Mouse (Mus musculus) neural tube, embryonic 12.5 days (tissue): ENCODE measurements around the gene Zhx3. TPM values are rescaled to one million over a fixed set of nuclear protein-coding genes. Genes with fewer than 3 reads are reported as not detected.
A peak's percentile ranks its signal among the peaks of the same experiment; 100 is the strongest.

ENCODE experiments used
- ATAC-seq: fragments of 200-750 bp; cut with Nextera tagmentation; 2 replicates; pipeline ENCODE4 v1.8.0; 2017; ENCODE audit warnings: low read depth, mild to moderate bottlenecking, moderate TSS enrichment, moderate library complexity; ENCODE audit not compliant: low FRiP score
- H3K27ac ChIP-seq: fragments of 300-500 bp; sonication (generic); 2 replicates; pipeline ENCODE4 v1.5.1; 2016
- H3K27me3 ChIP-seq: fragments of 300-500 bp; sonication (generic); replicated peaks from 2 replicates; pipeline ENCODE4 v1.6.1; 2016; ENCODE audit warnings: mild to moderate bottlenecking
- H3K36me3 ChIP-seq: fragments of 300-500 bp; sonication (generic); 2 replicates; pipeline ENCODE4 v1.6.1; 2016; ENCODE audit warnings: mild to moderate bottlenecking
- H3K4me1 ChIP-seq: fragments of 300-500 bp; sonication (generic); 2 replicates; pipeline ENCODE4 v1.6.1; 2016
- H3K4me2 ChIP-seq: fragments of 300-500 bp; sonication (generic); replicated peaks from 2 replicates; pipeline ENCODE4 v1.6.1; 2016; ENCODE audit warnings: mild to moderate bottlenecking
- H3K4me3 ChIP-seq: fragments of 300-500 bp; sonication (generic); 2 replicates; pipeline ENCODE4 v1.5.1; 2016
- H3K9ac ChIP-seq: fragments of 300-500 bp; sonication (generic); 2 replicates; pipeline ENCODE4 v1.6.1; 2016; ENCODE audit warnings: mild to moderate bottlenecking
- H3K9me3 ChIP-seq: fragments of 300-500 bp; sonication (generic); 2 replicates; pipeline ENCODE4 v1.6.1; 2016; ENCODE audit warnings: mild to moderate bottlenecking
- WGBS: fragments of 180-500 bp; shearing (Covaris S2); methylation state at CpG from one replicate; pipeline ENCODE4 v1.1.7; 2016; 5-methylcytosine and 5-hydroxymethylcytosine counted together
- polyA plus RNA-seq: library from polyadenylated mRNA; unstranded; fragments of >200 nt; fragmentation: Nextera tagmentation; extraction: Ambion mirVana; gene quantifications from 2 replicates; pipeline ENCODE4 v1.2.1, GENCODE M21; 2016

Zhx3 gene
- 15.2 and 16.2 TPM in 2 replicates for polyA plus RNA-seq

DNA sequence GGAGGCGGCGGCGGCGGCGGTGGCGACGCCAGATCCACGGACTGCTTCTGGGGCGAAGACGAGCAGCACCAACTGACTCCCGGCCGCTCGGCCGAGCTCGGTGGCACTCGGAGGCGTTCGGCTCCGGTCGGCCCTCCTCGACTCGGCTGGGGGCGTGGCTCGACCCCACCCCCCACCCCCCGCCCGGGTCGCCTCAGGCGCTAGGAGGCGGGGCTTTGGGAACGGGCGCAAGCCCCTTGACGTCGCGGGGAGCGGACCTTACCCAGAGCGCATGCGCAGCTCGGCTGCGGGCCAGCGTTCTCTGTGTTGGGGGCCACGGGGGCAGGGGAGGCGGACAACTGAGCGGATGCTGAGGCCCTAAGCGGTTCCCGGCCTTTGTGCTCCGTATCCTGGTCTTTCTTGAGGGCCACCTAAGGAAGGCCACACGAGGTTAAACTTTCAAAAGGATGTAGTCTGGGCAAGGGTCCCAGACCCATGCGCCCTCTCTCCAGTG, at the start of gene Zhx3:
Gene Zhx3 (minus strand): TSS at position 109 of the 493 bp plus-strand sequence.
- no peaks in the 10 kb centered on the region for H3K27me3 ChIP-seq
- H3K4me3 ChIP-seq: peak within 1 kb of the TSS; percentile 68
- WGBS: under 1% methylated on average over 45 of the region's 48 CpGs
- no peaks in the 10 kb centered on the region for H3K36me3 ChIP-seq
- H3K4me2 ChIP-seq: peak within 1 kb of the TSS; percentile 81
- H3K4me1 ChIP-seq: peaks cover 6% of the 10 kb centered on the region
- peak; percentile 98 for ATAC-seq
- H3K9ac ChIP-seq: peak within 1 kb of the TSS; percentile 91
- peak within 1 kb of the TSS; percentile 90 for H3K27ac ChIP-seq
- 0 out of 2 replicates have a peak, but pooled peaks cover 3% of the 10 kb centered on the region for H3K9me3 ChIP-seq

DNA sequence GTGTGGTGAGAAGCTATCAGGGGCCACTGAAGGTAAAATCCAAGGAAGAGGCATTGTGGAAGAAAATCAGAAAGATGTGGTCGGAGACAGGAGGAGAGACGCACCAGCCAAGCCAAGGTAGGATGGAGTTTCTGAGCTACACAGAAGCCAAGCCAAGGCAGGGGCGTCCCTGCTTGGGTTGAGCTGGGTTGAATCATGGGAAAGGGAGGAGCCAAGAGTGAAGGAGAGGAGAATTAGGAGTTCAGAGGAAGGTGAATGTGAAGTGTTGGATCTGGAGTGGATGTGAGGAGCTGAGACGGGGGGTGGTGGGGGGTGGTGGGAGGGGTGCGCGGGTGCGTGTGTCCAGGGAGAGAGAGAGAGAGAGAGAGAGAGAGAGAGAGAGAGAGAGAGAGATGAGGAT, 48.5 kb upstream of the Zhx3 start:
- Histone ChIP-seq H3K4me2 (no peak overlapping the region), H3K9me3 (no peaks in the 10 kb centered on the region), H3K36me3 (no peaks in the 10 kb centered on the region), H3K9ac (no peak overlapping the region), H3K4me3 (no peak overlapping the region), H3K27me3 (no peaks in the 10 kb centered on the region), H3K27ac (no peak overlapping the region), H3K4me1 (peaks cover 11% of the 10 kb centered on the region; the same call in 1 of the 2 replicates)
- ATAC-seq: no peak
- WGBS: 76% methylated on average over 7 of the region's 7 CpGs

DNA sequence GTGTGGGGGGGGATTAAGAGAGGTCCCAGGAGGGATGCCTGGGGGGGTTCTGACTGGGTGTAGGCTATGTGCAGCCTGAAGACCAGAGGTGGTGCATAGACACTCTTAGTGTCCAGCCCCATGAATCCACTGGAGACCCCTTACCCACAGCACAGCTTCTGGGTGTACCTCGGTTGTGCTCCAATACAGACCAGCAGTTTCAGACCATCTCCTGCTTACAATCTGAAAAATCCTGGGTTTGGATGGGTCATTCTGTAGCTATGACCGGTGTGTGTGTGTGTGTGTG, 46.1 kb upstream of the Zhx3 start:
- WGBS: 88% methylated on average over 2 of the region's 2 CpGs
- Histone ChIP-seq H3K9me3 (no peaks in the 10 kb centered on the region), H3K4me1 (peaks cover 11% of the 10 kb centered on the region; the same call in 1 of the 2 replicates), H3K36me3 (no peaks in the 10 kb centered on the region), H3K4me3 (no peak overlapping the region), H3K9ac (no peak overlapping the region), H3K27ac (no peak overlapping the region), H3K27me3 (peaks cover 3% of the 10 kb centered on the region; the same call in 1 of the 2 replicates), H3K4me2 (no peak overlapping the region)
- no peak for ATAC-seq

DNA sequence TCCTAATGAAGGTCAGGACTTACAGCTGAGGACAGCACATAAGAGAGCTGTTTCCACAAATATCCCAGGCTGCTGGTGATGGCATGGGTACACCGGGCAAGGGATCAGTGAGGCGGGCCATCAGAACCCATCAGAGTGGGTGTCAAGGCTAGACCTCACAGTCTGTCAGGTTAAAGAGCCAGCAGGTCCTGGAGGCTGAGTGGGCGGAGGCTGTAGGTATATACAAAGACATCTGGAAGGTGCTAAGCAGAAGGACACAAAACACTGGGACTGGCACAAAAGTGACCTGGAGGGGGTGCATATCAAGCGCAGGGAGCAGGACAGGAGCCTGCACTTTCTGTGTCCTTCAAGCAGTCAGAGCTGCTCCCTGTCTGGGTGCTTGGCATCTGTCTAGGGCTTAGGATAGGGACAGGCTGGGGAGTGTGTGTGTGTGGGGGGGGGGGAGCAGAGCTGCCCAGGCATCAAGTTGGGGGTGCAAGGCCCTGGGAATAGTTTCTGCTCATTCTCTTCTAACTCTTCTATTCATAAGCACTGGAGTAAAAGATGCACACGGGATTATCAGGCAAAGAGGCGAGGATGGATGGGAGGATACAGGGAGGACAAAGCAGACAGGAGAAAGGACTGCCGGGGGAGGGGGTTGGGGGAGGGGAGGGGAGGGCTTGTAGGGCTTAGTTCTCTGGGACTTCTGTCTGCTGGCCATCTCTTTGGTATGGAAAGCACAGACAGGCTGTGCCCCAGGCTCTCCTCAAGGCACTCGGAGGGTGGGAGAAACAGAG, 45.5 kb upstream of the Zhx3 start:
- H3K4me2 ChIP-seq: no peak overlapping the region
- H3K27ac ChIP-seq: no peak overlapping the region
- H3K4me1 ChIP-seq: peaks cover 11% of the 10 kb centered on the region; the same call in 1 of the 2 replicates
- ATAC-seq: peak; percentile 45; the same call in 1 of the 2 replicates
- H3K9me3 ChIP-seq: no peaks in the 10 kb centered on the region
- 55% methylated on average over 8 of the region's 8 CpGs for WGBS
- H3K4me3 ChIP-seq: no peak overlapping the region
- no peaks in the 10 kb centered on the region for H3K36me3 ChIP-seq
- H3K27me3 ChIP-seq: peaks cover 7% of the 10 kb centered on the region
- no peak overlapping the region for H3K9ac ChIP-seq

DNA sequence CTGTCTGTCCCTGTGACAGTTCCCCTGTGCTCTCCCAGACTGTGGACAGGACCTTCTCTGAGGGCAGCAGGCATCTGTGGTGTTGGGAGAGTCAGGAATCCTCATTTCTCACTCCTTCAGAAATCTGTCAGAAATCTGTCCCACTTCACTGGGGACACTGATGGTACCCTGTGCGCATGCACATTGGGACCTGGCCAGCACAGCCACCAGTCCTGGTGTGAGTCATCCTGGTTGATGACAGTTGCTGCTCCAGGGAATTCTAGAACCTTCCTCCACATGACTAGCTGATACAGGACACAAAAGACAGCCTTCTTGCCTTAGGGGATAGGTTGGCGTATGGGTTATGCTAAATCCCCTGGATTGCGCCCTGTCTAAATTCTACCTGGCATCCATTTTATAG, 44.5 kb upstream of the Zhx3 start:
- ATAC-seq: no peak
- Histone ChIP-seq H3K4me2 (no peak overlapping the region), H3K9me3 (no peaks in the 10 kb centered on the region), H3K4me3 (no peak overlapping the region), H3K36me3 (no peaks in the 10 kb centered on the region), H3K27me3 (peaks cover 18% of the 10 kb centered on the region), H3K27ac (no peak overlapping the region), H3K4me1 (peaks cover 13% of the 10 kb centered on the region; the same call in 1 of the 2 replicates), H3K9ac (no peak overlapping the region)
- WGBS: 93% methylated on average over 3 of the region's 3 CpGs

DNA sequence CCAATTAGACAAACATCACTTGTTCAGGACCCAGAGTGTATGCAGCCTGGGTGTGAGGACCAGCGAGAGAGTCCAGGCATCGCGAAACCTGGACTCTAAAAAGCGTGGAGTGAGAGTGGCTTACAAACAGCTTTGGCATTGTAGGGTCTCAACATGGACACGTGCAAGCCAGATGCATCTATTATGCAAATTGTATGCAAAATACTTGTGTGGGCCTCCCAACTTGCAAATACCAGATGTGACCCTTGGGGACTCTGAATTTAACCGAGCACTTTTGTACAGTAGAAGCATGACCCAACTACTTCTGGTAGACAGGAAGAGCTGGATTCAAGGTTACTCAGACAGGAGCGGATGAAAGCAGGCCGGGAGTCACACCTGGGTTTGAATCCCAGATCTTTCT, 43.9 kb upstream of the Zhx3 start:
- Histone ChIP-seq H3K4me1 (peaks cover 19% of the 10 kb centered on the region), H3K9me3 (no peaks in the 10 kb centered on the region), H3K4me2 (no peak overlapping the region), H3K27me3 (peaks cover 24% of the 10 kb centered on the region), H3K9ac (no peak overlapping the region), H3K27ac (no peak overlapping the region), H3K4me3 (no peak overlapping the region), H3K36me3 (no peaks in the 10 kb centered on the region)
- no peak for ATAC-seq
- 74% methylated on average over 8 of the region's 8 CpGs for WGBS

DNA sequence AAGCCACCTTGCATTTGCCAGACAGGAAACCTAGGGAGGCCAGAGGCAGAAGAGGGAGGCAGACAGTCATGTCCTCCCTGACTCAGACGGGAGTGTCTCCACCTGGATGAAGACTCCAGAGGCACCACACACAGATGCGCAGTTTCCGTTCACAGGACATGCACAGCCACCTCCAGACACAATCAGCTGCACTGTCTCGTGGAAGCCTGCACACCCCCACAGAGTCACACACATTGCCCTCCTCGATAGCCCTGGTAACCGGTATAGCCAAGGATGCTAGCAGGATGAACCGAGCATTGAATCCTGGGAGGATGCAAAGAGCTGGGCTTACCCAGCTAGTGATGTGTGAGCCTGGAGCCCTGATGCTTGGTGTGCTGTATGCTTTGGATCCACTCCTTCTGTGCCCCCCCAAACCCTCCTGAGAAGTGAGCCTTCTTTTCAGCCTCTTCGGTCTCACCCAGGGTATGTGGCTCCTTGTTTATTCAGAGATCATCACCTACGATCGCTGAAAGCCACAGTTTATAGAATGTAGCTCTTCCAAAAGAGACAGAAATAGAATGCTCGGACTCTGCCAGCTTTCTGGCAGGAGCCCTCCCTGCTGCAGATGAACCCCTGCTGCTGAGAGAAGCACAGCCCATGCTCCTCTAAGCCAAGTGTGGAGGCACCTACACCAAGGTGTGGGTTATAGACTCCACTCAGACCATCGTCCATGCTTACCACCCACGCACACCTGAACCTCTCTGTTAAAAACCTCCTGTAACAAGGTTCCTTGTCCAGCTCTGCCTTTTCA, 43.2 kb upstream of the Zhx3 start:
- 0 out of 2 replicates have a peak overlapping the region, but pooled peaks have one; percentile 0 for H3K9ac ChIP-seq
- H3K36me3 ChIP-seq: no peaks in the 10 kb centered on the region
- H3K27me3 ChIP-seq: peaks cover 31% of the 10 kb centered on the region
- no peak overlapping the region for H3K4me2 ChIP-seq
- no peak for ATAC-seq
- 82% methylated on average over 13 of the region's 13 CpGs for WGBS
- peaks cover 24% of the 10 kb centered on the region for H3K4me1 ChIP-seq
- no peaks in the 10 kb centered on the region for H3K9me3 ChIP-seq
- no peak overlapping the region for H3K4me3 ChIP-seq
- H3K27ac ChIP-seq: no peak overlapping the region

DNA sequence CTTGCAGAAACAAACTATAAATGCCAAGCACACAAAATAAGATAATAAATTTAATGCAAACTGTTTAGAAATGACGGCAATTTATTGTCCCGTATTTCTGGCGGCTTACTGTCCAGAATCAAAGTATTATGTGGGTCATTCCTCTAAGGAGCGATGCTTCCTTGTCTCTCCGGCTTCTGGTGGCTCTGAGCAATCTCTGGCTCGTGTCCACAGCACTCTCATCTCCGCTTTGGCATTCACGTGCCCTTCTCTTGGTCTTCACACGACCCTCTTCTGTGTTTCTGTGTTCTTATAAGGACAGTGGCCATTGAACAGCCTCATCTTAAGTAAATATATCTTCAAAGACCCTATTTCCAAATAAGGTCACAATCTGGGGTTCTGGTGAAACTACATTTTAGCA, 41.9 kb upstream of the Zhx3 start:
- 81% methylated on average over 9 of the region's 9 CpGs for WGBS

DNA sequence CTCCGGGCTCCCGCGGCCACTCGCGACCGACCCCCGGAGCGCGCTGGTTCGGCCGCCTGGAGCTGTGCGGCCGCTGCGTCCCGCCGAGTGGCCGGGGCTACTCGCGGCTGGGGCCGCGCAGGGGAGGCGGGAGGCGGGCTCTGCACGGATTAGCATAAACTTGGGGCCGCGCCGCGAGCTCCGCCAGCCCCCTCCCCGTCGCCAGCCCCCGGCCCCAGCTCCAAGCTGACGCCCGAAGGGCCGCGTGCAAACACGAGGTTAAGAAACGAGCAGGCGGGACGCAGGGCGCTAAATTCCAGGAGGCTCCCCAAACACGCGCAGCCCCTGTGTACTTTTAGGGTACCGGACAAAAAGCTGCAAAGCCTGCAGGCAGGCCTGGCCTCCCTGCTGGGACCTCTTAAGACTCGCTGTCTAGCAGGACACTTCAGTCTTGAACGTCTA, 39.5 kb upstream of the Zhx3 start, which contains the start of gene Emilin3:
Gene Emilin3 (minus strand): TSS at position 98 of the 441 bp plus-strand sequence.
- Histone ChIP-seq H3K9me3 (no peaks in the 10 kb centered on the region), H3K9ac (peak within 1 kb of the TSS; percentile 56), H3K4me3 (peak within 1 kb of the TSS; percentile 48), H3K36me3 (no peaks in the 10 kb centered on the region), H3K4me1 (peaks cover 13% of the 10 kb centered on the region), H3K27me3 (peaks cover 50% of the 10 kb centered on the region), H3K27ac (no peak within 1 kb of the TSS), H3K4me2 (peak within 1 kb of the TSS; percentile 88)
- ATAC-seq: 0 out of 2 replicates have a peak, but pooled peaks have one; percentile 23
- WGBS: under 1% methylated on average over 46 of the region's 46 CpGs

More for the DNA sequence above, 41.9 kb upstream of the Zhx3 start:
- H3K9ac ChIP-seq: no peak overlapping the region
- no peak overlapping the region for H3K27ac ChIP-seq
- H3K4me1 ChIP-seq: peaks cover 24% of the 10 kb centered on the region
- H3K36me3 ChIP-seq: no peaks in the 10 kb centered on the region
- no peaks in the 10 kb centered on the region for H3K9me3 ChIP-seq
- peaks cover 44% of the 10 kb centered on the region for H3K27me3 ChIP-seq
- no peak for ATAC-seq
- no peak overlapping the region for H3K4me2 ChIP-seq
- H3K4me3 ChIP-seq: no peak overlapping the region

DNA sequence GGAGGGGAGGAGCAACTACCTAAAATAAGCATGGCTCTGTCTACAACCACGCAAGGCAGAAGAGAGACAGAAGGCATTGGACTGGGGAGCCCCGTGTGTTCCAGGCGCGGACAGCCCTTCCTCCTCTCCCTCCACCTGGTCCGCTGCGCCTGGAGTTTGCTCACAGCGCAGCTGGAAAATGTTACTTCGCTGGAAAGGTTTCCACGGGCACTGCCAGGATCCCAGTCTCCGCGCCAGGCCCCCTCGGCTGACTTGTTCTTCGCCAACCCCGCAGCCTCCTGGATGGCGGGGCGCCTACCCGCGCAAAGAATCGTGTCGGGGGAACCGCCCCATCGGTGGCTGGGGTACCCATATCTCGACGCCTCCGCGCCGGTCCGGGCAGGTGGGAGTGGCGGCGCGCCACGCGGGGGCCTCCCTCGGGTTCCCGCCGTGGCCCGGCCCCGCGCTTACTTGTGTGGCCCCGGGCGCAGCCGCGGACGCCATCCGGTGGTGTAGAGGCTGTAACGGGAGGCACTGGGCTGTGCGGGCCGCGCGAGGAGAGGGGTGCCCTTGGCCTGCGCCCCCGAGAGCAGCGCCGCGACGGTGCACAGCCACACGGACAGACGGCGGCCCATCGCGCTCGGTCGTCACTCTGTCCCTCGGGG, 38.9 kb upstream of the Zhx3 start:
- 2% methylated on average over 64 of the region's 64 CpGs for WGBS
- Histone ChIP-seq H3K27ac (no peak overlapping the region), H3K4me3 (peak overlapping the region; percentile 48), H3K9me3 (no peaks in the 10 kb centered on the region), H3K4me1 (peaks cover 13% of the 10 kb centered on the region), H3K9ac (peak overlapping the region; percentile 56), H3K4me2 (peak overlapping the region; percentile 88), H3K27me3 (peaks cover 50% of the 10 kb centered on the region), H3K36me3 (no peaks in the 10 kb centered on the region)
- peak; percentile 18; the same call in 1 of the 2 replicates for ATAC-seq

DNA sequence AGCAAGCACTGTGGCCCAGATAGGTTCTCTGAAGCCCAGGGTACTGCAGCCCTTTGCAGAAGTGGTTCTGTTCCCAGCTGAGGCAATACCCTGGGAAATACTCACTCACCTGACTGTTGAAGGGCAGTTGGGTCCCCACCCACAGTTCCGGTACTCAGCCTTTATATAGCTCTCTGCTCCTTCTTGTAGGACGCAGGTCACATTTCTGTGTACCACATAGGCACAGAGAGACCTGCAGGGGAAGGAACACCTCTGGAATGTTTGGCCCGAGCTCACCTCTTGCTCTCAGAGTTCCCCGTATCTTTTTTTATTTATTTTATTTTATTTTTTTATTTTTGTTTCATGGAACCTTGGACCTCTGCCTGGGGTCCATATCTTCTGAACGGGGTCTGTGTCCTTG, 37.8 kb upstream of the Zhx3 start:
- Histone ChIP-seq H3K27ac (no peak overlapping the region), H3K4me2 (no peak overlapping the region), H3K9me3 (no peaks in the 10 kb centered on the region), H3K36me3 (no peaks in the 10 kb centered on the region), H3K4me3 (no peak overlapping the region), H3K27me3 (peaks cover 50% of the 10 kb centered on the region), H3K4me1 (peaks cover 13% of the 10 kb centered on the region), H3K9ac (no peak overlapping the region)
- ATAC-seq: no peak
- WGBS: 94% methylated on average over 5 of the region's 5 CpGs

DNA sequence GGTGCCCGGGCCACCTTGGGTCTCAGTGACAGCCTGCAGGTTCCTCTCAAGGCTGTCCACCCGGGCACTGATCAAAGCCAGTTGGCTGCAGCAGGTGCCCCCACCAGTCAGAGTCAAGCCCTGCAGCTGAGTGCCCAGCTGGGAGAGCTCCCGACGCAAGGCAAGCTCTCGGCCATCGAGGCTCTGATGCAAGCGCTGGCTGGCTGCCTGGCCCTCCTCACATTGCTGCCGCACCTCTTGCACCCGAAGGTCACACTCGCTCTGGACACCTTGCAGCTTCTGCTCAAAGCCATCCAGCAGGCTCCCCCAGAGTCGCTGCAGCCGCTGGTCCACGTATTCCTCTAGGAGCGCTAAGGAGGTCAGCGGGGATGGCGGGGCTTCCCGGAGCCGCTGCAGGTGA, 35.8 kb upstream of the Zhx3 start:
- no peak overlapping the region for H3K4me3 ChIP-seq
- WGBS: 64% methylated on average over 18 of the region's 18 CpGs
- H3K9me3 ChIP-seq: no peaks in the 10 kb centered on the region
- peaks cover 44% of the 10 kb centered on the region for H3K27me3 ChIP-seq
- no peak overlapping the region for H3K9ac ChIP-seq
- no peak for ATAC-seq
- no peaks in the 10 kb centered on the region for H3K36me3 ChIP-seq
- no peak overlapping the region for H3K27ac ChIP-seq
- H3K4me1 ChIP-seq: peaks cover 13% of the 10 kb centered on the region
- H3K4me2 ChIP-seq: no peak overlapping the region
